In the genomic region with DNA sequence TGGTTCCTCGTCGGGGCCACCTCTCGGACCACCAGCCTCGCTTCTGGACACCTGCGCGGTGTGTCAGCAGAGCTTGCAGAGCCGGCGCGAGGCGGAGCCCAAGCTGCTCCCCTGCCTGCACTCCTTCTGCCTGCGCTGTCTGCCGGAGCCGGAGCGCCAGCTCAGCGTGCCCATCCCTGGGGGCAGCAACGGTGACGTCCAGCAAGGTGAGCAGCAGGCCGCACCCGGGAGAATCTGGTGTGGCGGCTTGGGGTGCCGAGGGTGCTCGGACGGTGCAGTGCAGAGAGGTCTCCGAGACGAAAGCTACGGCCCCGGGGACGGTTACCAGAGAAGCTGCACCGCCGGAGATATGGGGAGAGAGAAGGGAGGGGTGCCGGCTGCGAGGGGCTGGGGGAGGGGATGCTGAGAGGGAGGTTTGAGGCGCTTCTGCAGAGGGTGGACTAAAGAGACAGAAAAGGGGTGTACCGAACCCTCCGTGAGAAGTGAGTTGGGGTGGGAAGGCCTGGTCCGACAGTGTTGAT, we compare ENCODE assay signal across 8 mouse cellular contexts. TPM values are rescaled to one million over a fixed set of nuclear protein-coding genes. Genes with fewer than 3 reads are reported as not detected.
A peak's percentile ranks its signal among the peaks of the same experiment; 100 is the strongest.
DNase-seq lines count a peak whose midpoint lies in the region; ATAC-seq and TF ChIP-seq lines count a peak whose summit lies in the region.

No protein-coding gene starts in this region.

- no peaks in the 10 kb centered on the region for H3K9me3 ChIP-seq in erythroblast, embryonic 14.5 days (ENCODE audit: control insufficient read depth, low read length)
- no peaks in the 10 kb centered on the region for H3K9me3 ChIP-seq in heart, embryonic 15.5 days (replicated peaks)
- H3K9me3 ChIP-seq in neural tube, embryonic 15.5 days (replicated peaks): no peaks in the 10 kb centered on the region

- DNase-seq in CD8-positive naive resting alpha-beta T cell, adult 2 months (ENCODE audit: low read depth in 2 of 2, low spot score in 2 of 2): peak; percentile 33 to 49
- peak; percentile 72 for DNase-seq in brain, embryonic 14.5 days (ENCODE audit: low read depth)
- DNase-seq in kidney, postnatal 36 days: peak; percentile 17 to 65
- peak; percentile 57 for DNase-seq in lung, adult 2 months
- DNase-seq in testis, postnatal 14 days (ENCODE audit: low spot score): peak; percentile 78

- peak overlapping the region; percentile 100 for H3K4me3 ChIP-seq in erythroblast, embryonic 14.5 days (replicated peaks)
- H3K4me3 ChIP-seq in heart, embryonic 15.5 days: peak overlapping the region; percentile 100
- H3K4me3 ChIP-seq in lung, adult 2 months (replicated peaks; ENCODE audit: extremely low read depth, low read depth, low read length): peak overlapping the region; percentile 96
- H3K4me3 ChIP-seq in neural tube, embryonic 15.5 days (replicated peaks): peak overlapping the region; percentile 97

- H3K9ac ChIP-seq in heart, embryonic 15.5 days: peak overlapping the region; percentile 96
- peak overlapping the region; percentile 99 for H3K9ac ChIP-seq in neural tube, embryonic 15.5 days (replicated peaks)

- H3K36me3 ChIP-seq in erythroblast, embryonic 14.5 days (ENCODE audit: control insufficient read depth): peaks cover 19% of the 10 kb centered on the region
- H3K36me3 ChIP-seq in heart, embryonic 15.5 days: no peaks in the 10 kb centered on the region; the same call in 1 of the 2 replicates
- H3K36me3 ChIP-seq in neural tube, embryonic 15.5 days: no peaks in the 10 kb centered on the region

- under 1% methylated on average over 35 of the region's 36 CpGs for WGBS in heart, embryonic 15.5 days
- WGBS in lung, adult 2 months: 1% methylated on average over 36 of the region's 36 CpGs
- WGBS in neural tube, embryonic 15.5 days: under 1% methylated on average over 36 of the region's 36 CpGs

- peaks cover 34% of the 10 kb centered on the region for H3K4me1 ChIP-seq in erythroblast, embryonic 14.5 days (ENCODE audit: control insufficient read depth)
- peaks cover 15% of the 10 kb centered on the region for H3K4me1 ChIP-seq in heart, embryonic 15.5 days (replicated peaks)
- H3K4me1 ChIP-seq in lung, adult 2 months (ENCODE audit: control insufficient read depth, insufficient read depth, low read length): peaks cover 6% of the 10 kb centered on the region; the same call in 1 of the 2 replicates
- H3K4me1 ChIP-seq in neural tube, embryonic 15.5 days: peaks cover 29% of the 10 kb centered on the region

- no peak for TF ChIP-seq CTCF in brain, embryonic 14.5 days (IDR thresholded peaks at IDR 0.05; ENCODE audit: borderline replicate concordance, extremely low read depth, insufficient read depth, insufficient read length)
- TF ChIP-seq CTCF in lung, adult 2 months (IDR thresholded peaks at IDR 0.05; ENCODE audit: insufficient read depth, low read length): no peak

- peak; percentile 62 for ATAC-seq in heart, embryonic 15.5 days (replicated peaks; ENCODE audit: insufficient number of reproducible peaks, insufficient read depth, low FRiP score, low read depth)
- ATAC-seq in neural tube, embryonic 15.5 days (ENCODE audit: low FRiP score): peak; percentile 72

- peak overlapping the region; percentile 96 for H3K27ac ChIP-seq in heart, embryonic 15.5 days
- peak overlapping the region; percentile 99 for H3K27ac ChIP-seq in neural tube, embryonic 15.5 days (replicated peaks)

- H3K4me2 ChIP-seq in heart, embryonic 15.5 days: peak overlapping the region; percentile 84
- H3K4me2 ChIP-seq in neural tube, embryonic 15.5 days: peak overlapping the region; percentile 76

- H3K27me3 ChIP-seq in erythroblast, embryonic 14.5 days (ENCODE audit: control insufficient read depth): no peaks in the 10 kb centered on the region
- H3K27me3 ChIP-seq in heart, embryonic 15.5 days: no peaks in the 10 kb centered on the region
- H3K27me3 ChIP-seq in neural tube, embryonic 15.5 days (replicated peaks): no peaks in the 10 kb centered on the region

- no peak for TF ChIP-seq POLR2A in brain, embryonic 14.5 days (IDR thresholded peaks at IDR 0.05; ENCODE audit: borderline replicate concordance, extremely low read depth, insufficient read depth, insufficient read length, poor library complexity, severe bottlenecking)
- TF ChIP-seq POLR2A in lung, adult 2 months (IDR thresholded peaks at IDR 0.05; ENCODE audit: borderline replicate concordance, extremely low read depth, low read depth, low read length): no peak

RNA-seq across cellular contexts. Expression of a gene that starts 1.2 kb away (rescaled TPM):
- polyA plus RNA-seq in brain, embryonic 14.5 days (2012; rRNA removed): 23.7 and 38.8 TPM in 2 replicates
- 0.10 and 0.20 TPM in 2 replicates for polyA plus RNA-seq in erythroblast, embryonic 14.5 days (2012)
- polyA plus RNA-seq in heart, embryonic 15.5 days (2015; fragmentation: Nextera tagmentation; extraction: Ambion mirVana): 10.1 and 11.7 TPM in 2 replicates
- 8.0 and 9.7 TPM in 2 replicates for polyA plus RNA-seq in lung, adult 2 months (2012; rRNA removed)
- polyA plus RNA-seq in neural tube, embryonic 15.5 days (2015; fragmentation: Nextera tagmentation; extraction: Ambion mirVana): 20.6 and 26.9 TPM in 2 replicates

Comparison
In these comparisons a context has a peak if more than half of its experiments do, and no peak if none do; other contexts are left out.
1. Peak in every context shown above with its lines: DNase-seq, ATAC-seq, H3K4me3 ChIP-seq and H3K27ac ChIP-seq.